10 mouse cellular contexts compared by ENCODE assay signal in the genomic region with DNA sequence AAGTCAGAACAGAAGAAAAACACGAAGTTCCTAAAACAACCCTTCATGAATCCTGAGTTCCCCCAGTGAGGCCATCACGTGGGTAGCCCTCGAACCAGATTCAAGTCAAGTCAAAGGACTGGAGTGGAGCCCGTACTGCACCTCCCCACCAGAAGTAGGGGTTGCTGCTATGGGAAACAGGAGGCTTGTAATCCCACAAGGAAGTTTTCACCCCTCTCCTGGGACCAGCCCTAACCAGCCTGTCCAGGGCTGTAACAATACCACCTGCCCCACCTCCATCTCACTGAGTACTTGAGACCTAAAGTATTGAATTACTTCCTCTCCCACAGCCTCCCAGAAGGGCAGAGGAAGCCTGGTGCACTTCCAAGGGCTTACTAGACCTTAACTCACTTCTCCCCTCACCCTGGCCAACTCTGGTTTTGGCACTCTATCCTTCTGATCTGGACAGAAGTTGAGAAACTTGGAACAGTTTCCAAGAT. TPM values are rescaled to one million over a fixed set of nuclear protein-coding genes. Genes with fewer than 3 reads are reported as not detected.
DNase-seq lines count a peak whose midpoint lies in the region; ATAC-seq and TF ChIP-seq lines count a peak whose summit lies in the region.
"Had no signal": no experiment of that assay in that cellular context is flagged by ENCODE, and none has a peak within 500 bp of the region (broad histone marks: within the 10 kb centered on the region; RNA-seq: fewer than 3 reads in every experiment).

No protein-coding gene starts in this region.

- H3K9ac ChIP-seq in limb, embryonic 13.5 days = no peak overlapping the region
- no peak overlapping the region for H3K9ac ChIP-seq in stomach, postnatal 0 days (ENCODE audit: low read length)
- H3K9ac ChIP-seq: forebrain, embryonic 15.5 days had no signal

- TF ChIP-seq CTCF in embryonic fibroblast, embryonic 13.5 days (IDR thresholded peaks at IDR 0.05; ENCODE audit: borderline replicate concordance, insufficient read depth, low read length) = no peak
- no peak for TF ChIP-seq CTCF in stomach, postnatal 0 days (IDR thresholded peaks at IDR 0.05; ENCODE audit: low read depth)

- H3K9me3 ChIP-seq in limb, embryonic 13.5 days = no peaks in the 10 kb centered on the region
- H3K9me3 ChIP-seq in limb, embryonic 10.5 days (replicated peaks) = no peaks in the 10 kb centered on the region
- no peaks in the 10 kb centered on the region for H3K9me3 ChIP-seq in stomach, postnatal 0 days (ENCODE audit: control insufficient read depth, low read length)
- H3K9me3 ChIP-seq: forebrain, embryonic 15.5 days had no signal

- peak; percentile 66; the same call in 1 of the 2 replicates for ATAC-seq in limb, embryonic 13.5 days (ENCODE audit: low FRiP score, low read depth)
- ATAC-seq in stomach, postnatal 0 days (ENCODE audit: low FRiP score, low TSS enrichment) = peak; percentile 60
- ATAC-seq in activated CD4-positive, CD25-positive, alpha-beta regulatory T cell, adult 4 months = no peak
- ATAC-seq: forebrain, embryonic 15.5 days had no signal

- H3K36me3 ChIP-seq in limb, embryonic 13.5 days = no peaks in the 10 kb centered on the region
- H3K36me3 ChIP-seq in limb, embryonic 10.5 days = no peaks in the 10 kb centered on the region
- H3K36me3 ChIP-seq in stomach, postnatal 0 days (ENCODE audit: control insufficient read depth, insufficient read depth, low read length) = no peaks in the 10 kb centered on the region
- H3K36me3 ChIP-seq: forebrain, embryonic 15.5 days had no signal

- no peak overlapping the region for H3K4me3 ChIP-seq in limb, embryonic 13.5 days
- H3K4me3 ChIP-seq in limb, embryonic 10.5 days = no peak overlapping the region
- H3K4me3 ChIP-seq in embryonic fibroblast, embryonic 13.5 days (ENCODE audit: insufficient read depth, low read length) = no peak overlapping the region
- H3K4me3 ChIP-seq in stomach, postnatal 0 days (ENCODE audit: low read depth, low read length) = no peak overlapping the region
- H3K4me3 ChIP-seq: forebrain, embryonic 15.5 days had no signal

- peaks cover 7% of the 10 kb centered on the region for H3K4me1 ChIP-seq in limb, embryonic 13.5 days
- peaks cover 7% of the 10 kb centered on the region; the same call in 1 of the 2 replicates for H3K4me1 ChIP-seq in limb, embryonic 10.5 days
- H3K4me1 ChIP-seq in embryonic fibroblast, embryonic 13.5 days (ENCODE audit: control insufficient read depth, insufficient read depth, low read length) = no peaks in the 10 kb centered on the region
- H3K4me1 ChIP-seq in stomach, postnatal 0 days (replicated peaks; ENCODE audit: control insufficient read depth, insufficient read depth) = no peaks in the 10 kb centered on the region
- H3K4me1 ChIP-seq: forebrain, embryonic 15.5 days had no signal

- no peak overlapping the region for H3K4me2 ChIP-seq in limb, embryonic 13.5 days (replicated peaks)
- H3K4me2 ChIP-seq in stomach, postnatal 0 days (replicated peaks; ENCODE audit: low read depth) = no peak overlapping the region
- H3K4me2 ChIP-seq: forebrain, embryonic 15.5 days; liver, embryonic 11.5 days had no signal

- WGBS in limb, embryonic 13.5 days = 55% methylated on average over 4 of the region's 4 CpGs
- WGBS in limb, embryonic 10.5 days = 74% methylated on average over 4 of the region's 4 CpGs
- WGBS in stomach, postnatal 0 days = 46% methylated on average over 4 of the region's 4 CpGs

- TF ChIP-seq POLR2A in embryonic fibroblast, embryonic 13.5 days (IDR thresholded peaks at IDR 0.05; ENCODE audit: low read depth, low read length) = no peak

- TF ChIP-seq EP300 in stomach, postnatal 0 days (optimal IDR thresholded peaks at IDR 0.05) = peak; percentile 60

- H3K27me3 ChIP-seq in limb, embryonic 13.5 days = no peaks in the 10 kb centered on the region
- H3K27me3 ChIP-seq in limb, embryonic 10.5 days (ENCODE audit: low read depth, poor library complexity, severe bottlenecking) = no peaks in the 10 kb centered on the region
- H3K27me3 ChIP-seq in stomach, postnatal 0 days (ENCODE audit: control insufficient read depth, insufficient read depth, low read length) = no peaks in the 10 kb centered on the region
- H3K27me3 ChIP-seq: forebrain, embryonic 15.5 days had no signal

- H3K27ac ChIP-seq in limb, embryonic 13.5 days = no peak overlapping the region
- no peak overlapping the region for H3K27ac ChIP-seq in limb, embryonic 10.5 days
- peak overlapping the region; percentile 48 for H3K27ac ChIP-seq in embryonic fibroblast, embryonic 13.5 days (ENCODE audit: insufficient read depth, low read length)
- peak overlapping the region; percentile 63 for H3K27ac ChIP-seq in stomach, postnatal 0 days (replicated peaks)
- H3K27ac ChIP-seq: forebrain, embryonic 15.5 days had no signal

- DNase-seq in limb, embryonic 10.5 days (ENCODE audit: low spot score) = no peak
- DNase-seq in lung, adult 18-20 months = peak; percentile 85 to 89
- no peak for DNase-seq in stomach, postnatal 0 days (ENCODE audit: low spot score)
- DNase-seq in embryo, embryonic 11 days = no peak
- DNase-seq: thymus, postnatal 14 days had no signal

RNA-seq across cellular contexts. Expression of gene Cyp2f2, which starts 1.6 kb away (rescaled TPM):
- not detected in 2 replicates for polyA plus RNA-seq in limb, embryonic 13.5 days (2015; fragmentation: Nextera tagmentation; extraction: Ambion mirVana)
- not detected in 2 replicates for polyA plus RNA-seq in limb, embryonic 10.5 days (2016; fragmentation: Nextera tagmentation; extraction: Ambion mirVana)
- polyA plus RNA-seq in embryonic fibroblast, embryonic 13.5 days (2011; ENCODE audit: insufficient read length, low read depth, missing spikeins) = 0.30 TPM in 1 of 2 replicates, not detected in the other
- 108 and 155 TPM in 2 replicates for polyA plus RNA-seq in stomach, postnatal 0 days (2015; fragmentation: Nextera tagmentation; extraction: Ambion mirVana)
- not detected for polyA plus RNA-seq in activated CD4-positive, CD25-positive, alpha-beta regulatory T cell, adult 4 months (2017; shearing (Covaris generic))
- polyA plus RNA-seq: forebrain, embryonic 15.5 days; liver, embryonic 11.5 days had no signal

RNA-seq across cellular contexts. Expression of gene Cyp2t4, which starts 35.4 kb away (rescaled TPM):
- polyA plus RNA-seq in limb, embryonic 13.5 days (2015; fragmentation: Nextera tagmentation; extraction: Ambion mirVana) = 0.33 TPM in 1 of 2 replicates, not detected in the other
- 0.11 and 0.19 TPM in 2 replicates for polyA plus RNA-seq in limb, embryonic 10.5 days (2016; fragmentation: Nextera tagmentation; extraction: Ambion mirVana)
- not detected in 2 replicates for polyA plus RNA-seq in embryonic fibroblast, embryonic 13.5 days (2011; ENCODE audit: insufficient read length, low read depth, missing spikeins)
- 0.11 TPM in 1 of 2 replicates, not detected in the other for polyA plus RNA-seq in stomach, postnatal 0 days (2015; fragmentation: Nextera tagmentation; extraction: Ambion mirVana)
- polyA plus RNA-seq in activated CD4-positive, CD25-positive, alpha-beta regulatory T cell, adult 4 months (2017; shearing (Covaris generic)) = under 1 TPM in 1 of 2 experiments, not detected in 1; 0.41 TPM
- polyA plus RNA-seq: liver, embryonic 11.5 days had no signal

RNA-seq across cellular contexts. Expression of gene Egln2, which starts 48.5 kb away (rescaled TPM):
- polyA plus RNA-seq in limb, embryonic 13.5 days (2015; fragmentation: Nextera tagmentation; extraction: Ambion mirVana) = 74.3 and 76.0 TPM in 2 replicates
- 95.2 and 97.8 TPM in 2 replicates for polyA plus RNA-seq in limb, embryonic 10.5 days (2016; fragmentation: Nextera tagmentation; extraction: Ambion mirVana)
- polyA plus RNA-seq in embryonic fibroblast, embryonic 13.5 days (2011; ENCODE audit: insufficient read length, low read depth, missing spikeins) = 26.8 and 30.5 TPM in 2 replicates
- polyA plus RNA-seq in stomach, postnatal 0 days (2015; fragmentation: Nextera tagmentation; extraction: Ambion mirVana) = 51.0 and 53.4 TPM in 2 replicates
- 10 to 100 TPM; 12.4 to 14.3 TPM for polyA plus RNA-seq in activated CD4-positive, CD25-positive, alpha-beta regulatory T cell, adult 4 months (2017; shearing (Covaris generic))

Comparison
In these comparisons a context has a peak if more than half of its experiments do, and no peak if none do; other contexts are left out.
1. H3K27ac ChIP-seq: peak in embryonic fibroblast, embryonic 13.5 days (single experiment) and stomach, postnatal 0 days (single experiment); none in limb, embryonic 13.5 days (single experiment) and limb, embryonic 10.5 days (single experiment).
2. DNase-seq: peak in lung, adult 18-20 months (2 of 2); none in limb, embryonic 10.5 days (single experiment), stomach, postnatal 0 days (single experiment) and embryo, embryonic 11 days (single experiment).
3. RNA of gene Cyp2f2, which starts 1.6 kb away (polyA plus RNA-seq): 108 to 155 TPM in stomach, postnatal 0 days; 0.30 TPM in embryonic fibroblast, embryonic 13.5 days, not detected in limb, embryonic 13.5 days, not detected in limb, embryonic 10.5 days and not detected in activated CD4-positive, CD25-positive, alpha-beta regulatory T cell, adult 4 months; every median in the first group is over 10 times any median in the second.